Mouse (Mus musculus) left cerebral cortex, postnatal 14 days (tissue): ENCODE data around the gene Nup210l. TPM values are rescaled to one million over a fixed set of nuclear protein-coding genes. Genes with fewer than 3 reads are reported as not detected.
A peak's percentile ranks its signal among the peaks of the same experiment; 100 is the strongest.

Source experiments
- DNase-seq, 2 experiments: peaks; one replicate each; pipeline ENCODE4 v3.0.0; 2021 to 2022; ENCODE audit warnings: low spot score in 2 of 2, mixed read lengths in 1 of 2
- intact Hi-C: fragments of 180-260 bp; cut with DNase I; formaldehyde crosslinking; loops from one replicate; pipeline ENCODE4 v1.15.1; 2025
- long read RNA-seq, 2 experiments: library from polyadenylated mRNA; stranded (forward); transcript quantifications; one replicate each; pipeline ENCODE4 v2.0.0; 2021
- total RNA-seq, 2 experiments: library from RNA; stranded (reverse); gene quantifications; 2 replicates each; pipeline ENCODE4 v1.2.3; 2021

Gene Nup210l
- total RNA-seq = under 1 TPM; 0.38 to 0.55 TPM
- long read RNA-seq, experiment 1 = 0 reads
- long read RNA-seq, experiment 2 = 0 reads

GRCm38 (mm10) chr3:90103938-90104337 lies at the start of gene Nup210l:
TSS of gene Nup210l (plus strand) at chr3:90104132.
- intact Hi-C loops = no loop called here
- DNase-seq = no peak

- DNase-seq = no peak
- intact Hi-C loops = no loop called here
These were observed 42.4 kb upstream of the Nup210l start for GRCm38 (mm10) chr3:90061549-90061948.

DNA sequence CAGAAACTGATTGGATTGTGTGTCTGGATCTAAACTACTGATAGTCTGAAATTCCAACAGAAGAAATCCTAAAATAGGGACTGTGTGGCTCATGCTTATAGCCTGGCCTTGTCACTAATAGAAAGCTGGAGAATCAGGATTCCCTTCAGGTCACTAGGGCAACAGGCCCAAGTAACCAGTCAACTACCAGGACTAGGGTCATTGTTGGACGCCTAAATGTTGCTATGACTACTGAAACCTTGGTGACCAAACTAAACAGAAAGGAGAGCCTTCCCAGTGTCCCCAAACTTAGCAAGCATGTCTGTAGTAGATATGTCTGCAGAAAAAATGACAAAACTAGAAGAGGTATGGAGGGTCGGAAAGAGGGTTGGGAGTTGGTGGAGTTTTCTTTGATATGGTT lies 41.4 kb upstream of the Nup210l start:
- no peak for DNase-seq
- intact Hi-C loops = no loop called here

- intact Hi-C loops = no loop called here
- DNase-seq = no peak
These were observed 39.5 kb upstream of the Nup210l start for GRCm38 (mm10) chr3:90064383-90064782.

DNA sequence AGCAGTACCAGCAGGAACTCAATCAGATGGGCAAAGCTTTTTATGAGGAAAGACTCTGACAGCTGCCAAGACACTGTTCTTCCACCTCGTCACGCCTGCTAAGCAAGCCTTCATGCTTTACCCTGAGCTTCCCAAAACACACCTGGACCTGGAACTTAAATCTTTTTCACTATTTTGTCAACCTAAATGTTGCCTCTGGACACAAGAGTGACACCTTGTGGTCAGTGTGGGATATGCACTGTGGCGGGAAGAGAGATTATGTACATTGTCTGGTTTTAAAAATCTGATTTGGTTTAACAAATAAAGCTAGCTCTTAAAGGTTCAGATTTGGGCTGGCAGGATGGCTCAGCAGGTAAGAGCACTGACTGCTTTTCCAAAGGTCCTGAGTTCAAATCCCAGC lies 38.4 kb upstream of the Nup210l start:
- intact Hi-C loops = no loop called here
- DNase-seq = peak; percentile 47 to 65

DNA sequence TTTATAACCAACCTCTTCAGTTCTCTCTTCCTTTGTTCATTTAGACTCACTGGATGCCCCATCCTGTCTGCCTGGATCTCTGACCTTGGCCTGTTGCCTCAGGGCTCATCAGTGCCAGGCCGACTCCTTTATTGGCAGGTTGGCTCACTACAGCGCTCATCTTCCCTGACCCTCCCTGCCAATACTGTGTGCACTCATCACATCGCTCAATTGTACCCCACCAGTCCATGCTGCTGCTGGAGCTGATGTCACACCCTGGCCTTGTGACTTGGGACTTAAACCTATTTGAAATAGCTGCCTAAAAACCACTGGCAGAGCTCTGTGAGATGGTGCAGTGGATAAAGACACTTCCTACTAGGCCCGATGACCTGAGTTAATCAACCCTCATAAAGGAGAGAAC lies 36.1 kb upstream of the Nup210l start:
- no peak for DNase-seq
- intact Hi-C loops = no loop called here

DNA sequence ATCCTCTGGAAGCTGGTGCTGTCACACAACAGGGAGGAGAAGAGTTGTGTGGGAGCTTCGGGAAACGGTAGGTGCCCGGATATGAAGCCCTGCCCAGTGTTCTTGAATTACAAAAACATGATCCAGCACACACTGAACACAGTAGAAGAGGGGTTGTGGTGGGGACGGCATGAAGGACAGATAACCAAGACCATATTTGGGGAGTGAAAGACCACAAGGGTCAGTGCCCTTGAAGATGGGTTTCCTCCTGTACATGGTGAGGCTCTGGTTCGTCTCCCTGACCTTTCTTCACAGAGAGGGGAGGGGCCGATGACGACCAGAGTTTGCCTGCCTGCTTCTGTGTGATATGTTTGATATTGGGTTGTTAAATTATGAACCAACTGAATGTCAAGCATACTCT lies 34.2 kb upstream of the Nup210l start:
- DNase-seq = no peak
- intact Hi-C loops = loop anchor here (10.0 kb wide), 1 partner anchor 295 kb away; the partner anchor contains the start of gene Ube2q1

DNA sequence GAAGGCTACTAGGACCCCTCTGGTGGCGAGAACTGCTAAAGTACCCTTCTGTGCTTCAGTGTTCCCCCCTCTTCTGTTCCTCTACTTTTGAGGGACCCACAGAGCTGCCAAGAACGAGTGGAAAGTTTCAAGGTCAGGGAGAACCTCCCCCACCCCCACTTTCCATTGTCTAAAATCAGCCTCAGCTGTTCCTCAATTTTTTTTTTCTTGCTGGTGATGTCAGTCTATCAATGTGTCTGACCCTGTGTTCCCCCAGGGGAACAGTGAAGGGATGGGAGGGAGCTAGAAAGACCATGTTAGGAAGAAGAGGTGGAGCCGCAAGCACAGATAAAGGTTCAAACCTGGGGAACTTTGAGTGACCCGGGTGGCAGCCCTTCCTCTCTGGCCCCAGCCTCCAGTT lies 31.6 kb upstream of the Nup210l start, which contains the start of gene Tpm3:
Gene Tpm3, plus strand, starts transcription at position 356 of the 400 bp plus-strand sequence.
- intact Hi-C loops = loop anchor here (10.0 kb wide), 1 partner anchor 297 kb away; the partner anchor contains the start of gene Ube2q1
- DNase-seq = no peak

DNA sequence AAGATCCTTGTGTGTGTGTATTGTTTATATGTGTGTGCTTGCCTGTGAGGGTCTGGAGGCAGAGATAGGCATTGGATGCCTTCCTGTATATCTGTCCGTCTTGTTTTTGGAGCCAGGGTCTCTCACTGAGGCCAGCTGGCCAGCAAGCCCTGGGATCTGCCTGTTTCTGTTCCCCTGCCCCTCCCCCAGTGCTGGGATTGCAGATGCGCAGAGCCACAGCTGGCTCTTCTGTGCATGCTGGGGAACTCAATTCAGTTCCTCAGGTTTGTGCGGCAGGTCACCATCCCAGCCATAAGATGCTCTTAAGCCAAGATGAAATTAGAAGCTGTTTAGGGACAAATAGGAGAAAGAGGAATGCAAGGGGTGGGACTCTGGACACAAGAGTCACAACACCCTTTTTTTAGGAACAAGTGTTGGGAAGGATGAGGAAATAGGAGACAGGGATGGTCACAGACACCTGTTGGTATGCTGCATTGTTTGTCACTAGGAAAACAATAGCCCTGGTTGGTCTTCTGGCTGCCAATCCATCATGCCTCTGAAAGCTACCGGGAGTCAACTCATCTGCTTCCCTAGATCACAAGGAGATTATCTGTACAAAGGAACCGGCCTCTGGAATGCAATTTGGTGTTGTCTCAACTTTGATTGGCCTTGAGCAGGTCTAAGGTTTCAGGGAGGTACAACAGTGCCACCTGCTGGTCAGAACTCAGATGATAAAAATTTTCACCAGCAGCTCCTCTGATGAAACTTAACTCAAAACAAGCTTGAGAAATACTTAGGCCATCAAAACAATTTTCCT lies 26.8 kb upstream of the Nup210l start:
- intact Hi-C loops = loop anchor here (5.0 to 10.0 kb wide), 2 partner anchors 125 to 302 kb away; partner anchors contain the start of gene Ube2q1
- peak; percentile 89 for DNase-seq

GRCm38 (mm10) chr3:90078224-90078623 lies 25.7 kb upstream of the Nup210l start:
- intact Hi-C loops = loop anchor here (5.0 to 10.0 kb wide), 2 partner anchors 126 to 303 kb away; partner anchors contain the start of gene Ube2q1

GRCm38 (mm10) chr3:90079133-90079762 lies 24.7 kb upstream of the Nup210l start:
- intact Hi-C loops = loop anchor here (5.0 to 10.0 kb wide), 2 partner anchors 127 to 304 kb away; partner anchors contain the start of gene Ube2q1
- peak; percentile 91 to 95 for DNase-seq

More at GRCm38 (mm10) chr3:90078224-90078623, 25.7 kb upstream of the Nup210l start:
- DNase-seq = no peak

DNA sequence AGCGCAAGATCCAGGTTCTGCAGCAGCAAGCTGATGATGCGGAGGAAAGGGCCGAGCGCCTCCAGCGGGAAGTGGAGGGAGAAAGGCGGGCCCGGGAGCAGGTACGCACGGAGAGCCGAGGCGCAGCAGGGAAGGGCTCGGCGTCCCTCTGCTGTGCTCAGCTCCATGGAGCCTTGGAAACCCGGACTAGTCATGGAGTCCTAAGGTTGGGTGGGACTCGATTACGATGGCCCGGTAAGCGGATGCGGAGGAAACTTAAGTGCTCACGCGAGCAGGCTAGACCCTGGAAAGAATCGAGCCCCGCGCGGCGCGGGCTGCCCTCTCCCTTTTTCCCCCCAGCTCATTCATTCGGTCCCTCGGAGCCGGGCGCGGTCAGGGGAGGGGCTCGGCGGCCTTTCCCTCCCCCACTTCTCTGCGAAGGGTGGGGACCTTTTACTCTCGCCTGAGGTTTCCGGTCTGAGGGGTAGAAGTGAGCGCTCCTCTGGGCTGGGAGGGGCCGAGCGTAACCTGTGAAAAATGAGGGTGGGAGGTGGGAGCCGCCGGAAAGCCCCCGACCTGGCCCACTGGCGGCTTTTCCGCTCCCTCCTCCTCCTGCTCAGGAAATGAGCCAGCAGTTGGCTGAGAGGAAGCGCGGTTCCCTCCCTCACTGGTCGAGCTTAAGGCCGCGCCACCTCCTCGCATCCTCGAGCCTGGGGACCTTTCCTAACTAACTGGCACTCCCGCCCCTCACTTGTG lies 24.0 kb upstream of the Nup210l start:
- DNase-seq = peak; percentile 52 to 59
- intact Hi-C loops = loop anchor here (5.0 to 10.0 kb wide), 3 partner anchors 128 to 305 kb away; partner anchors contain the start of genes Rab13, Rps27 and Ube2q1

DNA sequence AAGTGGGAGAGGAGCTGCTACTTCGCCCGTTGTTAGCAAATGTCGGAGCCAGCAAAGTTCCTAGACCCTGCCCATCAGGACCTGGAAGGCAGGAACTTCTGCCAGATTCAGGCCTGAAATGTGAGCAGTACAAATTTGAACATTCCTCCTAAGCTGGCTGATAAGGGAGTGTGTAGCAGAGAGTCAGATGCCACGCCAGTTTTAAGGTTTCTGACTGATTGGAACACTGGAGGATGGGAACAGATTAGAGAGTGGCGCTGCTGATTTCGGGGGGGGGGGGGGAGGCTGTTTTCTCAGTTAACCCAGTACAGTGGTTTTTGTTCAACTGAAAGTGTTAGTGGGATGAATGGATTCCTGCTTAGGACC lies 23.5 kb upstream of the Nup210l start:
- intact Hi-C loops = loop anchor here (5.0 kb wide), 1 partner anchor 132 kb away; the partner anchor contains the start of genes Rab13 and Rps27
- DNase-seq = no peak

- DNase-seq = no peak
- intact Hi-C loops = loop anchor here (5.0 kb wide), 1 partner anchor 131 kb away; the partner anchor contains the start of genes Rab13 and Rps27
These were observed 22.3 kb upstream of the Nup210l start for GRCm38 (mm10) chr3:90081365-90082240.

DNA sequence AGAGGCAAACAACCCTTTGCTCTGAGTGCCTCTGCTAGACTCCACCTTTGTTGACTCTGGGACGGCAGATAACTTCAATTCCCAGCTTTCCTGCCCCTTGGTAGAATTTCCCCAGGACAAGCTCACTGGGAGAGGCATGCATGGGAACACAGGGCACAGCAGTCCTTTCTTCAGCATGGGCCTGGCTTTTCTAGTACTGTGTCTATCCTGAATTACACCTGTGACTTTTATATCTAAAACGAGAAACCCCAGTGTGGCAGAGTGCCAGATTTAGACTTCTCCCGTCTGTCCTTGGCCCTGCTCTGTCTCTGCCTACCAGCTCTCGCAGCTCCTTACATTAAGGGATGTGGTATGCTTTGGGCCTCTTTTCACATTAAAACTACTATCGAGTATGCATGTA lies 20.9 kb upstream of the Nup210l start:
- peak in 1 of 2 experiments; percentile 62 for DNase-seq
- intact Hi-C loops = loop anchor here (5.0 kb wide), 1 partner anchor 129 kb away; the partner anchor contains the start of genes Rab13 and Rps27

DNA sequence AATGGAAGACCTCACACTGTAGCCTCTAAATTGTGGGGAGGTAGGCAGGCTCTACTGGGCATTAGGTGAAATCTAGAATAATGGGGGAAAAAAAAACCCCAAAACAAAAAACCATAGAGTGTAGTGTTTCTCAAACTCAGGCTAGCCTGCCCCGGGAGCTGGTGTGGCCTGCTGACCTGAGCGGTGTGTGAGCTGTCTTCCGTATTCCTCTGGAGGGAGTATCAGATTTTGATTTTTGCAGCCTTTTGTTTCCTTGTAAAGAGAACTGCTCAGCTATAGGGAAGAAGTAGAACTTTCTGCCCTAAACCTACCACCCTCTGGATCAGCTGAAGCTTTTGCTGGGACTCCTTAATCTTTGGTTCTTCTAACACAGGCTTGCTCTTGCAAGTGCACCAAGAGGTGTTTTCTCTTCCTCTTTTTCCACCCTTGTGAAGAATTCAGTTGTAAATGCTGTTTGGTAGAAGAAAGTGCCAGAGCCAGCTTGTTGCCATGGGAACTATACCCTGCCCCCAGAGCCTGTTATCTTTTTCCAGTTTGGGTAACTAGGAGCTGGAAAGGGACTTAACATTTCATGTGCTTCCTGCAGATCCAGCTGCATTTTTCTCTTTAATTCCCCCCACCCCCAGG lies 20.1 kb upstream of the Nup210l start:
- intact Hi-C loops = loop anchor here (5.0 kb wide), 1 partner anchor 128 kb away; the partner anchor contains the start of genes Rab13 and Rps27

DNA sequence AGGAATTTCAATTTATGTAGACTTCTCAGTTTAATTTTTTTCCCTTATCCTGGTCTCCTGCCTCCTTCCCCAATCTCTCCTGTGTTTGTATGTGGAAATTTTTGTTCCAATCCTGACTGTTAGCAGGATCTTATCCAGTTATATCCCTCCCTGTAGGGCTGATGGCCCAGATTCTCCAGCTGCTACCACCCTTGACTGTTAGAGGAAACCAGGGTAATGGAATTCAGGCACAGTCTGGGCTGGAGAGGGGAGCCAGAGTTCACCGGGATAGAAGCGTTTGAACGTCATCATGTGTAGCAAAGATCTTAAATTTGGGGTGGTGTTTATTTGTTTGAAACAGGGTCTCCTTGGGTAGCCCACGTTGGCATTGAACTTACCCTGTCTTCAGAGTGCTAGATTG lies 19.1 kb upstream of the Nup210l start:
- intact Hi-C loops = loop anchor here (5.0 kb wide), 1 partner anchor 128 kb away; the partner anchor contains the start of genes Rab13 and Rps27
- DNase-seq = no peak

More for the DNA sequence above, 20.1 kb upstream of the Nup210l start:
- peak; percentile 68 to 86 for DNase-seq

GRCm38 (mm10) chr3:90085281-90085680 lies 18.7 kb upstream of the Nup210l start:
- intact Hi-C loops = no loop called here
- no peak for DNase-seq
